Mouse (Mus musculus): Measurements from ENCODE around the gene Pabpc1l. TPM values are rescaled to one million over a fixed set of nuclear protein-coding genes. Genes with fewer than 3 reads are reported as not detected.

Pabpc1l gene
- polyA plus RNA-seq, 1 experiment = 0.97 TPM

GRCm38 (mm10) chr2:164007987-164008545 lies 17.2 kb upstream of the Pabpc1l start:
- no peak for DNase-seq
- no peak for TF ChIP-seq CTCF (IDR thresholded peaks at IDR 0.05; ENCODE audit: borderline replicate concordance, control insufficient read depth, extremely low read depth, insufficient read depth, low read length, poor library complexity)
- Histone ChIP-seq H3K36me3 (ENCODE audit: control insufficient read depth, insufficient read depth, low read length) (peaks cover 19% of the 10 kb centered on the region), H3K4me1 (replicated peaks; ENCODE audit: control insufficient read depth, insufficient read depth, low read length) (peaks cover 15% of the 10 kb centered on the region), H3K27me3 (ENCODE audit: control insufficient read depth, insufficient read depth, low read length) (no peaks in the 10 kb centered on the region), H3K27ac (ENCODE audit: control insufficient read depth, insufficient read depth, low read length) (no peak overlapping the region), H3K4me3 (ENCODE audit: control insufficient read depth, insufficient read depth, low read length) (no peak overlapping the region)
- WGBS = 51% methylated on average over 2 of the region's 2 CpGs

GRCm38 (mm10) chr2:164009227-164009626 lies 16.0 kb upstream of the Pabpc1l start:
- Histone ChIP-seq H3K4me3 (ENCODE audit: control insufficient read depth, insufficient read depth, low read length) (no peak overlapping the region), H3K4me1 (replicated peaks; ENCODE audit: control insufficient read depth, insufficient read depth, low read length) (peaks cover 13% of the 10 kb centered on the region), H3K36me3 (ENCODE audit: control insufficient read depth, insufficient read depth, low read length) (peaks cover 30% of the 10 kb centered on the region), H3K27ac (ENCODE audit: control insufficient read depth, insufficient read depth, low read length) (no peak overlapping the region), H3K27me3 (ENCODE audit: control insufficient read depth, insufficient read depth, low read length) (no peaks in the 10 kb centered on the region)
- TF ChIP-seq CTCF (IDR thresholded peaks at IDR 0.05; ENCODE audit: borderline replicate concordance, control insufficient read depth, extremely low read depth, insufficient read depth, low read length, poor library complexity) (no peak), POLR2A (IDR thresholded peaks at IDR 0.05; ENCODE audit: control insufficient read depth, extremely low read depth, insufficient read depth, low read length, poor library complexity) (no peak)
- DNase-seq = no peak
- 93% methylated on average over 6 of the region's 6 CpGs for WGBS

- TF ChIP-seq CTCF (IDR thresholded peaks at IDR 0.05; ENCODE audit: borderline replicate concordance, control insufficient read depth, extremely low read depth, insufficient read depth, low read length, poor library complexity) (no peak), POLR2A (IDR thresholded peaks at IDR 0.05; ENCODE audit: control insufficient read depth, extremely low read depth, insufficient read depth, low read length, poor library complexity) (no peak)
- Histone ChIP-seq H3K4me3 (ENCODE audit: control insufficient read depth, insufficient read depth, low read length) (no peak overlapping the region), H3K36me3 (ENCODE audit: control insufficient read depth, insufficient read depth, low read length) (peaks cover 43% of the 10 kb centered on the region), H3K4me1 (replicated peaks; ENCODE audit: control insufficient read depth, insufficient read depth, low read length) (peaks cover 9% of the 10 kb centered on the region), H3K27ac (ENCODE audit: control insufficient read depth, insufficient read depth, low read length) (no peak overlapping the region), H3K27me3 (ENCODE audit: control insufficient read depth, insufficient read depth, low read length) (no peaks in the 10 kb centered on the region)
- 93% methylated on average over 5 of the region's 5 CpGs for WGBS
- no peak for DNase-seq
Measured at GRCm38 (mm10) chr2:164010496-164010895, 14.8 kb upstream of the Pabpc1l start.

GRCm38 (mm10) chr2:164010944-164011343 lies 14.3 kb upstream of the Pabpc1l start:
- Histone ChIP-seq H3K4me3 (ENCODE audit: control insufficient read depth, insufficient read depth, low read length) (no peak overlapping the region), H3K4me1 (replicated peaks; ENCODE audit: control insufficient read depth, insufficient read depth, low read length) (peaks cover 9% of the 10 kb centered on the region), H3K27me3 (ENCODE audit: control insufficient read depth, insufficient read depth, low read length) (no peaks in the 10 kb centered on the region), H3K36me3 (ENCODE audit: control insufficient read depth, insufficient read depth, low read length) (peaks cover 47% of the 10 kb centered on the region), H3K27ac (ENCODE audit: control insufficient read depth, insufficient read depth, low read length) (no peak overlapping the region)
- TF ChIP-seq CTCF (IDR thresholded peaks at IDR 0.05; ENCODE audit: borderline replicate concordance, control insufficient read depth, extremely low read depth, insufficient read depth, low read length, poor library complexity) (no peak), POLR2A (IDR thresholded peaks at IDR 0.05; ENCODE audit: control insufficient read depth, extremely low read depth, insufficient read depth, low read length, poor library complexity) (no peak)
- WGBS = 78% methylated on average over 3 of the region's 3 CpGs
- DNase-seq = no peak

GRCm38 (mm10) chr2:164015304-164015703 lies 9.9 kb upstream of the Pabpc1l start:
- H3K36me3 ChIP-seq (ENCODE audit: control insufficient read depth, insufficient read depth, low read length) = peaks cover 81% of the 10 kb centered on the region
- WGBS = 97% methylated on average over 16 of the region's 16 CpGs
- no peak overlapping the region for H3K27ac ChIP-seq (ENCODE audit: control insufficient read depth, insufficient read depth, low read length)
- H3K4me3 ChIP-seq (ENCODE audit: control insufficient read depth, insufficient read depth, low read length) = no peak overlapping the region
- H3K27me3 ChIP-seq (ENCODE audit: control insufficient read depth, insufficient read depth, low read length) = no peaks in the 10 kb centered on the region
- no peak for DNase-seq
- no peaks in the 10 kb centered on the region for H3K4me1 ChIP-seq (replicated peaks; ENCODE audit: control insufficient read depth, insufficient read depth, low read length)
- TF ChIP-seq CTCF (IDR thresholded peaks at IDR 0.05; ENCODE audit: borderline replicate concordance, control insufficient read depth, extremely low read depth, insufficient read depth, low read length, poor library complexity) (no peak), POLR2A (IDR thresholded peaks at IDR 0.05; ENCODE audit: control insufficient read depth, extremely low read depth, insufficient read depth, low read length, poor library complexity) (no peak)

- peaks cover 54% of the 10 kb centered on the region for H3K36me3 ChIP-seq (ENCODE audit: control insufficient read depth, insufficient read depth, low read length)
- WGBS = 95% methylated on average over 3 of the region's 3 CpGs
- H3K4me3 ChIP-seq (ENCODE audit: control insufficient read depth, insufficient read depth, low read length) = no peak overlapping the region
- H3K27me3 ChIP-seq (ENCODE audit: control insufficient read depth, insufficient read depth, low read length) = no peaks in the 10 kb centered on the region
- TF ChIP-seq POLR2A (IDR thresholded peaks at IDR 0.05; ENCODE audit: control insufficient read depth, extremely low read depth, insufficient read depth, low read length, poor library complexity) = no peak
- TF ChIP-seq CTCF (IDR thresholded peaks at IDR 0.05; ENCODE audit: borderline replicate concordance, control insufficient read depth, extremely low read depth, insufficient read depth, low read length, poor library complexity) = no peak
- no peak for DNase-seq
- no peak overlapping the region for H3K27ac ChIP-seq (ENCODE audit: control insufficient read depth, insufficient read depth, low read length)
- no peaks in the 10 kb centered on the region for H3K4me1 ChIP-seq (replicated peaks; ENCODE audit: control insufficient read depth, insufficient read depth, low read length)
Measured at GRCm38 (mm10) chr2:164018910-164019309, 6.3 kb upstream of the Pabpc1l start.

GRCm38 (mm10) chr2:164019943-164020342 lies 5.3 kb upstream of the Pabpc1l start:
- no peaks in the 10 kb centered on the region for H3K4me1 ChIP-seq (replicated peaks; ENCODE audit: control insufficient read depth, insufficient read depth, low read length)
- H3K4me3 ChIP-seq (ENCODE audit: control insufficient read depth, insufficient read depth, low read length) = no peak overlapping the region
- no peaks in the 10 kb centered on the region for H3K27me3 ChIP-seq (ENCODE audit: control insufficient read depth, insufficient read depth, low read length)
- WGBS = 87% methylated on average over 4 of the region's 4 CpGs
- H3K36me3 ChIP-seq (ENCODE audit: control insufficient read depth, insufficient read depth, low read length) = peaks cover 43% of the 10 kb centered on the region
- H3K27ac ChIP-seq (ENCODE audit: control insufficient read depth, insufficient read depth, low read length) = no peak overlapping the region
- DNase-seq = no peak
- TF ChIP-seq CTCF (IDR thresholded peaks at IDR 0.05; ENCODE audit: borderline replicate concordance, control insufficient read depth, extremely low read depth, insufficient read depth, low read length, poor library complexity) = no peak
- no peak for TF ChIP-seq POLR2A (IDR thresholded peaks at IDR 0.05; ENCODE audit: control insufficient read depth, extremely low read depth, insufficient read depth, low read length, poor library complexity)

Measured in thymus, adult 2 months (tissue).